Mouse (Mus musculus): Measurements from ENCODE around the gene Plppr3. TPM values are rescaled to one million over a fixed set of nuclear protein-coding genes. Genes with fewer than 3 reads are reported as not detected.
A peak's percentile ranks its signal among the peaks of the same experiment; 100 is the strongest.

Plppr3 gene
- total and polyA plus RNA-seq, 2 experiments from 2014 or later = 2.5 to 5.9 TPM

DNA sequence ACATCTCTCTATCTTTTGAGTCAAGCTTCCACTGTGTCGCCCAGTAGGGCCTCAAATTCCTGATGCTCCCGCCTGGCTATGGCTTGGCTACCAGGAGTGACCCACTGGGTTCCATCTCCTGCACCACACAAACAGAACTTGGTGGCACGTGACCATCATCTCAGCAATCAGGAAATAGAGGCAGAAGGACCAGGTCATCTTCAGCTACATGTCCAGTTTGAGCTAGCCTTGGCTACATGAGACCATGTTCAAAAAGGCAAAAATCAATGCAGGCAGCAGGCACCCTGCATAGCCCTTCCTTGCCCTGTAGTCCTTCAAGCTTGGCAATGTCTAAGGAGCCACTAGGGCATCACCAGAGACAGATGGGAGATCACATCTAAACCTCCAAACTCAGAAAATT, 34.3 kb downstream of the Plppr3 start:
- 83% methylated on average over 3 of the region's 3 CpGs for WGBS
- H3K4me1 ChIP-seq (ENCODE audit: control insufficient read depth, insufficient read depth) = 0 out of 2 replicates have a peak, but pooled peaks cover 5% of the 10 kb centered on the region
- DNase-seq (ENCODE audit: low spot score) (no peak), ATAC-seq (ENCODE audit: insufficient read depth, low read depth) (no peak)
- H3K9ac ChIP-seq (replicated peaks; ENCODE audit: low read depth, low read length) = no peak overlapping the region
- H3K4me3 ChIP-seq (ENCODE audit: low read depth, low read length) = no peak overlapping the region
- no peaks in the 10 kb centered on the region for H3K36me3 ChIP-seq (replicated peaks; ENCODE audit: control insufficient read depth, insufficient read depth, low read length)
- no peak for TF ChIP-seq CTCF (IDR thresholded peaks at IDR 0.05; ENCODE audit: low read depth)
- TF ChIP-seq EP300 (IDR thresholded peaks at IDR 0.05; ENCODE audit: low read depth) = no peak
- peak overlapping the region; percentile 85 for H3K27ac ChIP-seq (ENCODE audit: low read depth)
- no peaks in the 10 kb centered on the region for H3K9me3 ChIP-seq (replicated peaks; ENCODE audit: control insufficient read depth, low read length)
- H3K27me3 ChIP-seq (ENCODE audit: control insufficient read depth, insufficient read depth, low read length) = no peaks in the 10 kb centered on the region
- peak overlapping the region; percentile 68; the same call in 1 of the 2 replicates for H3K4me2 ChIP-seq (ENCODE audit: low read depth, low read length)

DNA sequence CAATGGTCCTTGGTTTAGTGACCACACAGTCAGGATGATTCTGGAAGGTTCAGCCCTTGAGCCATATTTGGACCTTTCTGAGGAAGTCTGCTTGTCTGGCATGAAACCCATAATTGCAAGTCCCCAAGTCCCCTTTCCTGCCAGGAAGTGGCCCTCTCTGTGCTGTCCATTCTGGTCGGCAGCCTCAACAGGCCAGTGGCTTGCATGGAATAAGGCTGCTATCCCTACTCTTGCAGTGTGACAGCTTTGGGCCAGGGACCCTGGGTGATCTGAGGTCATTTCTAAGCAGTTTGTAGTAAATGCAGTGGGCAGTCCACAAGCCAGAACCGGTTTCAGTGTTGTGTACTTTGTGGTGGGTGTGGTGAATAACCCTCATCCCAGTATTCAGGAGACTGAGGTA, 36.3 kb downstream of the Plppr3 start:
- H3K27ac ChIP-seq (ENCODE audit: low read depth) = no peak overlapping the region
- H3K9me3 ChIP-seq (replicated peaks; ENCODE audit: control insufficient read depth, low read length) = no peaks in the 10 kb centered on the region
- H3K4me2 ChIP-seq (ENCODE audit: low read depth, low read length) = no peak overlapping the region
- no peak overlapping the region for H3K9ac ChIP-seq (replicated peaks; ENCODE audit: low read depth, low read length)
- TF ChIP-seq CTCF (IDR thresholded peaks at IDR 0.05; ENCODE audit: low read depth) (no peak), EP300 (IDR thresholded peaks at IDR 0.05; ENCODE audit: low read depth) (no peak)
- no peak for DNase-seq (ENCODE audit: low spot score)
- ATAC-seq (ENCODE audit: insufficient read depth, low read depth) = no peak
- 51% methylated on average over 2 of the region's 2 CpGs for WGBS
- no peaks in the 10 kb centered on the region for H3K36me3 ChIP-seq (replicated peaks; ENCODE audit: control insufficient read depth, insufficient read depth, low read length)
- H3K4me3 ChIP-seq (ENCODE audit: low read depth, low read length) = no peak overlapping the region
- H3K27me3 ChIP-seq (ENCODE audit: control insufficient read depth, insufficient read depth, low read length) = no peaks in the 10 kb centered on the region
- 0 out of 2 replicates have a peak, but pooled peaks cover 6% of the 10 kb centered on the region for H3K4me1 ChIP-seq (ENCODE audit: control insufficient read depth, insufficient read depth)

DNA sequence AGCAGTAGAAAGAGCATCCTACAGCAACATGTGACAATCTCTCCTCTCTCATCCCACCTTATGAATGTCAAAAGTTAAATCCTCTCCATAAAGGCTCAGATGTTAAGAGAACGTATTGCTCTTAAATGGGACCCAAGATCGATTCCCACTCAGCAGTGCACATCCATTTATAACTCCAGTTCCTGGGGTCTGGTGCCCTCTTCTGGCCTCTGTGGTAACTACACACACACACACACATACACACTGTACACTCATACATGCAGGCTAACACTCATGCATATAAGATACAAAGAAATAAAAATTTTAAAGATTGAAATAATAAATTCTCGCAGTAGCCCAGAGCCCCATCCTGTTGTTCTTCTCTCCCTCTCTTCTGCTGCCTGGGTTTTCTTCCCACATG, 37.5 kb downstream of the Plppr3 start:
- Histone ChIP-seq H3K27ac (ENCODE audit: low read depth) (no peak overlapping the region), H3K36me3 (replicated peaks; ENCODE audit: control insufficient read depth, insufficient read depth, low read length) (no peaks in the 10 kb centered on the region), H3K9ac (replicated peaks; ENCODE audit: low read depth, low read length) (no peak overlapping the region), H3K9me3 (replicated peaks; ENCODE audit: control insufficient read depth, low read length) (no peaks in the 10 kb centered on the region), H3K4me3 (ENCODE audit: low read depth, low read length) (no peak overlapping the region), H3K27me3 (ENCODE audit: control insufficient read depth, insufficient read depth, low read length) (no peaks in the 10 kb centered on the region), H3K4me1 (ENCODE audit: control insufficient read depth, insufficient read depth) (0 out of 2 replicates have a peak, but pooled peaks cover 4% of the 10 kb centered on the region), H3K4me2 (ENCODE audit: low read depth, low read length) (no peak overlapping the region)
- TF ChIP-seq CTCF (IDR thresholded peaks at IDR 0.05; ENCODE audit: low read depth) = no peak
- TF ChIP-seq EP300 (IDR thresholded peaks at IDR 0.05; ENCODE audit: low read depth) = no peak
- WGBS = 96% methylated on average over 3 of the region's 3 CpGs
- DNase-seq (ENCODE audit: low spot score) (no peak), ATAC-seq (ENCODE audit: insufficient read depth, low read depth) (no peak)

DNA sequence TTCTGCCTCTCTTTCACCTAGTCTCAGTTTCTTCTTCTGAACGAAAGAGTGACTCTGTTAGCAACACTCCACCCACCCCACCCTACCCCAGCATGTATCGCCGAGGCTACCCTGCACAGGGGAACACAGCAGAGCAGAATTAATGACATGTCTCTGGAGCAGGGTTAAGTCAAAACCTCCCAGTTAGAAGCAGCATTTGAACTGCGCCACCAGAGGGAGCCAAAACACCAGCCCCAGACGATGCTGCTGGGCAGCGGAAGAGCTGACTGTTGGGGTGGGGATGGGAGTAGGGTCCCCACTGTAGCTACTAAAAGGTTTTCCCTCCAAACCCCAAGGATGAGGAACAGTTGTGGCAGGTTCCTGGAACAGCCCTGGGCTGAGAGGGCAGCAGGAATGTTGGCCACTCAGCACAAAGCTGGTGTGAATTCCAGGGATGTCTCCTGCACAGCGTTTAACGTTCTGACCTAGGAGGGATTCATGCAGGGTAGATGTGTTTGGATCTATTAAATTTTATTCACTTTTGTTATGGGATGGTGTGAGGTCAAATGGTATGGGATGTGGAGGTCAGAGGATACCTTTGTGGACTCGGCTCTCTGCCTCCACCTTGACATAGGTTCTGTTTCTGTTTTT, 39.5 kb downstream of the Plppr3 start:
- 14% methylated on average over 9 of the region's 9 CpGs for WGBS
- Histone ChIP-seq H3K27me3 (ENCODE audit: control insufficient read depth, insufficient read depth, low read length) (no peaks in the 10 kb centered on the region), H3K36me3 (replicated peaks; ENCODE audit: control insufficient read depth, insufficient read depth, low read length) (no peaks in the 10 kb centered on the region), H3K9me3 (replicated peaks; ENCODE audit: control insufficient read depth, low read length) (no peaks in the 10 kb centered on the region), H3K4me1 (ENCODE audit: control insufficient read depth, insufficient read depth) (0 out of 2 replicates have a peak, but pooled peaks cover 4% of the 10 kb centered on the region), H3K27ac (ENCODE audit: low read depth) (no peak overlapping the region), H3K4me2 (ENCODE audit: low read depth, low read length) (no peak overlapping the region), H3K9ac (replicated peaks; ENCODE audit: low read depth, low read length) (no peak overlapping the region), H3K4me3 (ENCODE audit: low read depth, low read length) (no peak overlapping the region)
- TF ChIP-seq CTCF (IDR thresholded peaks at IDR 0.05; ENCODE audit: low read depth) (peak; percentile 92), EP300 (IDR thresholded peaks at IDR 0.05; ENCODE audit: low read depth) (no peak)
- peak; percentile 68 for DNase-seq (ENCODE audit: low spot score)
- ATAC-seq (ENCODE audit: insufficient read depth, low read depth) = peak; percentile 54; the same call in 1 of the 2 replicates

DNA sequence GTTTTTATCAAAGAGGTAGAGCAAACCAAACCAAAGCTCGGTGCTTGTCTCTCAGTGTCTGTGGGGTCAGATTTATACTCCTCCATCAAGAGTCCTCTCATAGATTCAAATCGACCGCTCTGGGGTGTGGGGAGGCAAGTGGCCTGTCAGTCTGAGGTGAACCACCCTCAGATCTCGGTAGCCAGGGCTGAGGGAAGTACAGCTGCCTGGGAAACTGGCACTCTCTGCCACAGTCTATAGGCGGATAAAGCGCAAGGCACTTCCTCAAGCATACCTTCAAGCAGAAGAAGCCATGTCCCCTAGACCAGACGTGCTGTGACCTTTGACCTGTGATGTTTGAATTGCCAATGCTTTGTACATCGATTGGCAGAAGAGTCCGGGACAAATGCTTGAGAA, 41.6 kb downstream of the Plppr3 start:
- Histone ChIP-seq H3K4me2 (ENCODE audit: low read depth, low read length) (no peak overlapping the region), H3K27ac (ENCODE audit: low read depth) (no peak overlapping the region), H3K27me3 (ENCODE audit: control insufficient read depth, insufficient read depth, low read length) (no peaks in the 10 kb centered on the region), H3K9me3 (replicated peaks; ENCODE audit: control insufficient read depth, low read length) (no peaks in the 10 kb centered on the region), H3K4me1 (ENCODE audit: control insufficient read depth, insufficient read depth) (0 out of 2 replicates have a peak, but pooled peaks cover 4% of the 10 kb centered on the region), H3K9ac (replicated peaks; ENCODE audit: low read depth, low read length) (no peak overlapping the region), H3K36me3 (replicated peaks; ENCODE audit: control insufficient read depth, insufficient read depth, low read length) (no peaks in the 10 kb centered on the region), H3K4me3 (ENCODE audit: low read depth, low read length) (no peak overlapping the region)
- WGBS = 75% methylated on average over 9 of the region's 9 CpGs
- no peak for ATAC-seq (ENCODE audit: insufficient read depth, low read depth)
- no peak for DNase-seq (ENCODE audit: low spot score)
- no peak for TF ChIP-seq EP300 (IDR thresholded peaks at IDR 0.05; ENCODE audit: low read depth)
- TF ChIP-seq CTCF (IDR thresholded peaks at IDR 0.05; ENCODE audit: low read depth) = no peak

All from heart, postnatal 0 days (tissue).